Mouse (Mus musculus) small intestine, adult 2 months (tissue): Measurements from ENCODE around the gene Nek11.

Experiments used
- CTCF ChIP-seq: fragments of 200-500 bp; IDR thresholded peaks from 2 replicates; pipeline ENCODE4 v1.5.1; 2012; ENCODE audit warnings: low read depth, mild to moderate bottlenecking, control low read depth, inconsistent platforms, low read length, moderate library complexity, mixed read lengths; ENCODE audit not compliant: insufficient replicate concordance, insufficient read length; ENCODE audit errors: extremely low read depth
- POLR2A ChIP-seq: fragments of 200-500 bp; IDR thresholded peaks from 2 replicates; pipeline ENCODE4 v1.6.1; 2012; ENCODE audit warnings: low read depth, mild to moderate bottlenecking, control low read depth, inconsistent platforms, low read length, moderate library complexity

GRCm38 (mm10) chr9:105182392-105182791 lies 212.9 kb downstream of the Nek11 start:
- TF ChIP-seq CTCF (no peak), POLR2A (no peak)
